Mouse (Mus musculus) megakaryocyte progenitor cell, adult 5-6 weeks (primary cell): ENCODE results near the gene Enox1. TPM values are rescaled to one million over a fixed set of nuclear protein-coding genes. Genes with fewer than 3 reads are reported as not detected.

ENCODE experiments used
- ATAC-seq: replicated peaks from 2 replicates; pipeline ENCODE4 v1.8.0; 2016; ENCODE audit warnings: mild to moderate bottlenecking, moderate TSS enrichment, inconsistent platforms; ENCODE audit not compliant: poor library complexity
- total RNA-seq, 2 experiments: library from RNA; stranded (forward) in 1 of 2; stranded (reverse) in 1 of 2; fragments of 157-497, 149-512 nt in 1 of 2; fragments of 200-1000 nt in 1 of 2; gene quantifications; 2 replicates each; pipeline versions ENCODE4 v1.2.3 to v1.2.4; 2015 to 2017

Gene Enox1
- total RNA-seq, 2 experiments from 2014 or later, result not detected

- ATAC-seq, result no peak
Measured at GRCm38 (mm10) chr14:77369070-77369469, 212.5 kb downstream of the Enox1 start.

- no peak for ATAC-seq
Measured at GRCm38 (mm10) chr14:77370521-77370920, 214.0 kb downstream of the Enox1 start.

GRCm38 (mm10) chr14:77371977-77372376 is 215.4 kb downstream of the Enox1 start:
- ATAC-seq, result no peak

- no peak for ATAC-seq
Measured at GRCm38 (mm10) chr14:77373119-77373518, 216.6 kb downstream of the Enox1 start.

GRCm38 (mm10) chr14:77375054-77375453 is 218.5 kb downstream of the Enox1 start:
- peak; percentile 94 for ATAC-seq

GRCm38 (mm10) chr14:77375618-77376017 is 219.1 kb downstream of the Enox1 start:
- peak; percentile 36; the same call in 1 of the 2 replicates for ATAC-seq

GRCm38 (mm10) chr14:77376731-77377130 is 220.2 kb downstream of the Enox1 start:
- no peak for ATAC-seq

GRCm38 (mm10) chr14:77377439-77377838 is 220.9 kb downstream of the Enox1 start:
- ATAC-seq, result no peak

GRCm38 (mm10) chr14:77377873-77378272 is 221.3 kb downstream of the Enox1 start:
- no peak for ATAC-seq

GRCm38 (mm10) chr14:77381532-77381931 is 225.0 kb downstream of the Enox1 start:
- no peak for ATAC-seq

GRCm38 (mm10) chr14:77385621-77386020 is 229.1 kb downstream of the Enox1 start:
- no peak for ATAC-seq

- no peak for ATAC-seq
Measured at GRCm38 (mm10) chr14:77387877-77388276, 231.3 kb downstream of the Enox1 start.

- no peak for ATAC-seq
Measured at GRCm38 (mm10) chr14:77389276-77389675, 232.7 kb downstream of the Enox1 start.

- ATAC-seq, result no peak
Measured at GRCm38 (mm10) chr14:77392476-77392875, 235.9 kb downstream of the Enox1 start.

- ATAC-seq, result no peak
Measured at GRCm38 (mm10) chr14:77406241-77407114, 249.9 kb downstream of the Enox1 start.

- peak; percentile 26; the same call in 1 of the 2 replicates for ATAC-seq
Measured at GRCm38 (mm10) chr14:77409271-77409940, 252.8 kb downstream of the Enox1 start.

GRCm38 (mm10) chr14:77410354-77410753 is 253.8 kb downstream of the Enox1 start:
- no peak for ATAC-seq

GRCm38 (mm10) chr14:77413106-77413505 is 256.5 kb downstream of the Enox1 start:
- ATAC-seq, result no peak

- ATAC-seq, result peak; percentile 85
Measured at GRCm38 (mm10) chr14:77416358-77416757, 259.8 kb downstream of the Enox1 start.

GRCm38 (mm10) chr14:77421031-77421430 is 264.5 kb downstream of the Enox1 start:
- ATAC-seq, result no peak

GRCm38 (mm10) chr14:77423194-77423593 is 266.6 kb downstream of the Enox1 start:
- no peak for ATAC-seq

- no peak for ATAC-seq
Measured at GRCm38 (mm10) chr14:77439426-77439825, 282.9 kb downstream of the Enox1 start.
